Mouse (Mus musculus) thymus, postnatal 25 days (tissue): Measurements from ENCODE around the gene Fam221b.

Experiments
- DNase-seq: peaks from one replicate; pipeline ENCODE4 v3.0.0; 2022

The Fam221b gene

GRCm38 (mm10) chr4:43668782-43669427 is at the start of gene Fam221b, which contains the start of gene Tmem8b:
Gene Fam221b (minus strand): TSS chr4:43669145.
Gene Tmem8b (plus strand): TSS chr4:43668971.
- DNase-seq = peak; percentile 92

- no peak for DNase-seq
Measured at GRCm38 (mm10) chr4:43713652-43714219, 44.8 kb upstream of the Fam221b start.

GRCm38 (mm10) chr4:43711821-43712220 is 42.9 kb upstream of the Fam221b start:
- DNase-seq = peak; percentile 66

GRCm38 (mm10) chr4:43709869-43710268 is 40.9 kb upstream of the Fam221b start, which contains the start of gene Olfr71:
Gene Olfr71 (minus strand): TSS chr4:43710255.
- DNase-seq = no peak

GRCm38 (mm10) chr4:43705991-43706390 is 37.0 kb upstream of the Fam221b start:
- no peak for DNase-seq

GRCm38 (mm10) chr4:43703851-43704250 is 34.9 kb upstream of the Fam221b start:
- DNase-seq = no peak

GRCm38 (mm10) chr4:43703439-43703838 is 34.5 kb upstream of the Fam221b start:
- DNase-seq = no peak

- no peak for DNase-seq
Measured at GRCm38 (mm10) chr4:43700707-43701106, 31.8 kb upstream of the Fam221b start, which contains the start of gene Olfr70. Gene Olfr70 (minus strand): TSS chr4:43700807.

- DNase-seq = no peak
Measured at GRCm38 (mm10) chr4:43696561-43696960, 27.6 kb upstream of the Fam221b start.

- DNase-seq = no peak
Measured at GRCm38 (mm10) chr4:43695249-43695671, 26.3 kb upstream of the Fam221b start.

- DNase-seq = no peak
Measured at GRCm38 (mm10) chr4:43694439-43695248, 25.7 kb upstream of the Fam221b start.

- DNase-seq = no peak
Measured at GRCm38 (mm10) chr4:43693806-43694241, 24.9 kb upstream of the Fam221b start.

- DNase-seq = no peak
Measured at GRCm38 (mm10) chr4:43691026-43691425, 22.1 kb upstream of the Fam221b start.

- no peak for DNase-seq
Measured at GRCm38 (mm10) chr4:43690021-43690420, 21.1 kb upstream of the Fam221b start.

- no peak for DNase-seq
Measured at GRCm38 (mm10) chr4:43679416-43680043, 10.6 kb upstream of the Fam221b start.

- no peak for DNase-seq
Measured at GRCm38 (mm10) chr4:43678541-43678940, 9.6 kb upstream of the Fam221b start.

- DNase-seq = no peak
Measured at GRCm38 (mm10) chr4:43675608-43676007, 6.7 kb upstream of the Fam221b start.

GRCm38 (mm10) chr4:43674974-43675373 is 6.0 kb upstream of the Fam221b start:
- no peak for DNase-seq

GRCm38 (mm10) chr4:43673703-43674102 is 4.8 kb upstream of the Fam221b start:
- DNase-seq = no peak

- DNase-seq = peak; percentile 74
Measured at GRCm38 (mm10) chr4:43672070-43672469, 3.1 kb upstream of the Fam221b start.

GRCm38 (mm10) chr4:43669428-43669794 is 466 bp upstream of the Fam221b start:
- no peak for DNase-seq

- peak; percentile 7 for DNase-seq
Measured at GRCm38 (mm10) chr4:43666412-43666811, 2.5 kb downstream of the Fam221b start.

- no peak for DNase-seq
Measured at GRCm38 (mm10) chr4:43657146-43657545, 11.8 kb downstream of the Fam221b start.
